Mouse (Mus musculus) adipocyte (in vitro differentiated cells): Measurements from ENCODE around the gene Tmem104.
A peak's percentile ranks its signal among the peaks of the same experiment; 100 is the strongest.

Source experiments
- DNase-seq: peaks from one replicate; pipeline ENCODE4 v3.0.0-alpha.2; 2016; ENCODE audit warnings: low spot score

Gene Tmem104

DNA sequence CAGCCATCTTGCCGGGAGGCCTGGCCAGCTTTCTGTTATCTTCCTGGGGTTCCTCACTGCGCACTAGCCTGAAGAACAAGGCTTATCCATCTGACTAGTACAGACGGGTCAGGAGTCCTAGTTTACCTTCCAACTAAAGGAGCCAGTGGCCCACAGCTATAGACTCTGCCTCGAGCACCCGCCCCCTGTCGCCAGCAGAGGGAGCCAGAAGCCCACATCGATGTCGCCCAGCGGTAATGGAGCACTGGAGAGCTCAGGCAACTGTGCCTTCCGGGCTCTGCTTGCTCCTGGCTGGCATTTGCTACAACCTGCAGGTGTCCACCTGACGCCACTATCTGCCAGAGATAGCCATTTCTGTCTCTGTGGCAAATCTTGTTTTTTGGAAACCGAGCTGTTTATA, 15.0 kb downstream of the Tmem104 start:
- peak; percentile 79 for DNase-seq

DNA sequence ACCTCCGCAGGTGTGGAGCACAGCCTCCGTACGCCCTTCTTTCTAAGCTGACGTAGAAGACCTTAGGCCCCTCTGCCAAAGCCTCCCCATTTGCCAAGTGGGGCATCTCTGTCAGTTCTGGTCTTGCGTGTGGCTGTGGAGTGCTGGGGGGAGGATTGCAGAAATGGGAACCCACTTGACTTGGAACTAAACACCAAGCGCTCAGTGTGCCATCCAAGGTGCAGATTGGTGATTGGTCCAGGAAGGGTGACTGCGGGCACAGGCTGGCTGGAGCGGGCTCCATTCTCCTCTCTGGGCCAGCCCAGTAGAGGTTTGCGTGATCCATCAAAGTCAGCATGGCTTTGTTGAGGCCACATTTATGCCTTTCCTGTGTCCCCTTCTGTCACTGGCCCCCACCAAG, 15.5 kb downstream of the Tmem104 start:
- no peak for DNase-seq

DNA sequence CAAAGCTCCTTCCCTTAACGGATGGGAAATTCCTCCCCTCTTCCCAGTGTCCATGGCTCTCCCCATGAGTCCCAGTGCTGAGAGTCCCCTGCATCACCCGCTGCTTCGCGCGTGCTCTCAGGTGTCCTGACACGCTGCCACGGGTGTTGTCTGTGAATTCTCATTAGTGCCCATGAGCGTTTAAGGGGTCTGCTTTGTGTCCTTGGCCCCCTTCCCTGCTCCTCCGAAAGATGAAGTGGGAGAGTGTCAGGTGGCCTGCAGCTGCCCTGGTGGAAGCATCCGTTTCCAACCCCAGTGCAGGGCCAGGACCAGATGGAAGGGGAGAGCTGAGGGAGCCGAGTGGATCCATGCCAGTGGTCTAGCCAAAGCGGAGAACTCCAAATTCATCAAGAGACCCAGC, 20.8 kb downstream of the Tmem104 start:
- no peak for DNase-seq

DNA sequence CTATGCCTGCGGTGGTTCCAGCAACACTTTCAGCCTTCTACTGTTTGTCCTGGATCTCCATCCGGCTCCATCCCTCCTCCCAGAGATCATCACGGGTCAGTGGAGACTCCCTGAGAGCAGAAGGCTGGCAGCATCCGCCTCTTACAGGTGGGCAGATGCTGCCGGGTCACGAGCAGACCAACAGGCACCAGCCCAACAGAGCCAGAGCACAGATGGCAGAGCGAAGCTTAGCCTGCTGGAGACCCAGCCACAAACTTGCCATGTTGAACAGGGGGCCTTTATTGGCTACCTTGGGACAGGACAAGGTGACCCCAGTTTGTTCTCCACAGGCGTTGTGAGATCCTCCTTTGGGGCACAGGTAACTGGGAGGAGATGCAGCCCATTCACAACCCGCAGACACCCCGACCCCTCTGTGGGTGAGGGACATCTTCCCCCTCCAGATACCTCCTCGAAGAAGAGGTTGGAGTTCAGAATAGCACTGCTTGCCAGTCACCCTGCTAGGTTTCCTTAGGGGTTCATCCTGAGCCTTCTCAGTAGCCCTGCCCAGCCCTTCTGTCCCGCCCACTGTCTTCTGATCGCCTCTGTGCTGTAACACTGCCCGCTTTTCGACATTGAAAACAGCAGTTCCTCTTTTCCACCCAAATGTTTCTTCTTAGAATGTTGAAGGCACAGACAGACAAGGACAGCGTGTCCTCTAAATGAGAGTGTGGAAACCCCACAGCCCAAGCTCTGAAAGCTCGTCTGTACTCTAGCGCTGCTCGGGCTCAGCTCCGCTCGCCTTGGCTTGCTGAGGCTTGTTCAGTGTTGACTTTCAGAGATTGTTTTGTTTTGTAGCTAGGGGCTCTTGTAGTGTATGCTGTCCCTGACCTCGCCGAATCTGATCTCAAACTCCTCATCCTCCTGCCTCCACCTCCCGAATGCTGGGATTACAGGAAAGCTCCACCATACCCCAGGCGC, 21.8 kb downstream of the Tmem104 start:
- no peak for DNase-seq

DNA sequence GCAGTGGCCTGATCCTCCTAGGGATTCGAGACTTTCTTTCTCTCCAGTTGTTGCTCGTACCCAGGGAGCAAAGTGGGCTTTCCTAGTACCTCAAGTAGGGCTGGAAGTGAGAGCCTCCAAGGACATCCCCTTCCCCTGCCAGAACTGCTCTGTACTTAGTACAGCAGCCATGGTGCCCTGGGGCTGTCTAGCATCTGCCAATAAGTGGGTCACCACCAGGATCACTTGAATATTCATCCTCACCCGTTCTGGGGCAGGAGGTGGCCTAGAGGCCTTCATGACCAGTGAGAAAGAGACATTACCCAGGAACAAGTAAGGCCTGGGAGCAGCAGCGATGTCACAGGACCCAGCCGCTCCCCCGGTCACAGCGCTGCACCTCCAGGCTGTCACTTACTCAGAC, 22.7 kb downstream of the Tmem104 start:
- DNase-seq: no peak

DNA sequence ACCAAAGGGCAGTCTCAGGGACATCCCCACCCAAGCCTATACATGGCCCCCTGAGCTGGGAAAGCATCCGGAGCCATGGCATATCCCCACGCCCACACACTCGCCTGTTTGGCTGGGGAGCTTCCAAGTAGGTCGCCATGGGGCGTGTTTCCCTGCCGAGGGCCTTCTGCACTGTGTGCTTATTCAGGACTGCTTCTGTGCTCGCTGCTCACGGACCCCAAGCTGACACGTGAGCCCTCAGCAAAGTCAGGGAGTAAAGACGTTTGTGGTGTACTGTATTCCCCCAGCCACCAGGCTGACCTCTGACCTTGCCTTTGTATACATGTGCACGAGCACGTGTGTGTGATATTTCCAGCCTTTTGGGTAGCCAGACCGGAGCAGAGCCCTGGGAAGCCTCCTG, 24.8 kb downstream of the Tmem104 start:
- no peak for DNase-seq

DNA sequence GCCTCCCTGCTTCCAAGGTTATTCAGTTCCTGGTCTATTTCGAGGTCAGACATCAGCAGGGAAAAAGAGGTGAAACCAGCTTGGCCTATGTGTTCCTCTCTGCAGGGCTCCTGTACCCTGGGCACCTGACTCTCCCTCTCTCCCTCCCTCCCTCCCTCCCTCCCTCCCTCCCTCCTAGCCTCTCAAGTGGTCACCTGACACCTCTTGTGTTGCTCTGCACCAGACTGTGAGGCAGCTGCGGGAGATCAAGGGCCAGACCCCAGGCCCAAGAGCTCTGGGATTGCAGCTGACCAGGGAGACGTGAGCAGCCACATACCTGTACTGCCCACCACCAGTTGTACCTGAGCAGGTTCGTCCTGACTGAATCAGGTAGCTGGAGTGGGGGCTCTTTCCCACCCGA, 27.8 kb downstream of the Tmem104 start:
- no peak for DNase-seq

DNA sequence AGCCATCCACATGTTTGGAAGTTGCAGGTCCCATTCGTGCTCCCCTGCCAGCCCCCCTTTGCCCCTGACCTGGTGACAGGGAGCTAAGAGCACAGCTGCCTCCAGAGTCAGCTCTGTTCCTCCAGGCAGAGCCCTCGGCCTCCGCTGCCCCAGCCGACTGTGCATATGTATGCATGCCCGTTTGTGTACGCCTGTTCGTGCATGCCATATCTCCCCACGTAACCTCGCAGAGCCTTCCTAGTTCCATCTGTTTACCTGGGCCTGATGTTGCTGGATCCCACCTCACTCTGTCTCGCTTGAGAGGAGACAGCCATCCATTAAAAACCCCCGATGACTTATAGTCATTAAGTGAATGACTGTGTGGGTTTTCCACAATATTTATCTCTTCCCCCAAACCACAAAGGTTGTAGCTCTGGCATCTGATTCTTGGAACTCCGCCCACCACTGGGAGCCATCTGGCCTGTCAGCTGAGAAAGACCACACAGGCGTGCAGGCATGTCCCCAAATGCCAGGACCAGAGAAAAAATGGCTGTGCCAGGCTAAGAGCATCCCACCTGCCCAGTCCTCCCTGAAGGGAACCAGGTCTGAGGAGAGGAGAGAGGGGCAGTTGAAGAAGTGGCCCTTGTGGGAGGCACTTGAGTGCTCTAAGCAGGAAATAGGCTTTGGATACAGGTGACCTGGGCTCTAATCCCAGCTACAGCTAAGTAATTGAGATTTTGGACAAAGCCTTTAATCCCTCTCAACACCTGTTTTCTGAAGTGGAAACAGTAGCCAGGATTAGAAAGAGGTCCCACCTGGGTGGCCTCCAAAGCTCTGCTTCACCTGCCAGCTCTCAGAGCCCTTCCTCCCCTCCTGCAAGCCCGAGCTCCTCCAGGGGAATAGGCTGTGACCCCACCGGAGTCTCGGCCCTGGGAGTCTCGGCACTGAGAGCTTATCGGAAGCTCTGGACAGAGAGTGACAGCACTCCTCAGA, 30.4 kb downstream of the Tmem104 start:
- no peak for DNase-seq

DNA sequence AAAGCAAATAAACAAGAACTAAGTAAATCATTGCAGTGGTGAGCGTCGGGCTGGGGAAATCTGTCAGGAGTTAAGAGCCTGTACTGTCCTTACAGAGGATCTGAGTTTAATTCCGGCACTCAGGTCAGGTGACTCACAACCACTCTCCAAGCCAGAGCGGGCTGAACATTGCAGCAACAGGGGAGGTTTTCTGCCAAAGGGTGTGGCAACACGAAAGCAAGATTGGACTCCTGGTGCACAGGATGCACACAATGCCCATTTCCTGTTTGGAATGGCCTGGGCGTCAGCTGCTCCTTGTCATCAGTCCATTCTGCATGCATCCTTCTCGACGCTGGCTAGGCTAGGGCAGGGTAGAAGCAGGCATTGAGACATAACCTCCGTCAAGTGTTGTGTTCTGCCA, 32.0 kb downstream of the Tmem104 start:
- DNase-seq: peak; percentile 82

DNA sequence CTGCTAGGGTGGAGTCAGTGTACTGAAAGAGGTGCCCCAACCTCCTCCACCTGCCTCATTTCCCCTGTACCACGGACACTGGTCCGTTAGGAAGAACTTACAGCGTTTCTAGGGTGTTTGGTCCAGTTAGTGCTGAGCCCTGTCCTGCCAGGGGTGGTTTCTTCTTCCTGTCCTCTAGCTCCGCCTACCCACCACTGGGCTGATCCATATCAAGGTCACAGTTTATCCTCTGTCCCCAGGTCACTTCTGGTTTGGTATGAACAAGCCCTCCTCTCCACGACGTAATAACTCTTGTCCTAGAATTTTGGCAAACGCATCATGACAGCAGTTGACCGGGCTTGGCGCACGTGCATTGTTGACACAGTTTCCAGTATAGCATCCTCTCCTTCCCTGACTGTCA, 32.4 kb downstream of the Tmem104 start:
- DNase-seq: no peak

DNA sequence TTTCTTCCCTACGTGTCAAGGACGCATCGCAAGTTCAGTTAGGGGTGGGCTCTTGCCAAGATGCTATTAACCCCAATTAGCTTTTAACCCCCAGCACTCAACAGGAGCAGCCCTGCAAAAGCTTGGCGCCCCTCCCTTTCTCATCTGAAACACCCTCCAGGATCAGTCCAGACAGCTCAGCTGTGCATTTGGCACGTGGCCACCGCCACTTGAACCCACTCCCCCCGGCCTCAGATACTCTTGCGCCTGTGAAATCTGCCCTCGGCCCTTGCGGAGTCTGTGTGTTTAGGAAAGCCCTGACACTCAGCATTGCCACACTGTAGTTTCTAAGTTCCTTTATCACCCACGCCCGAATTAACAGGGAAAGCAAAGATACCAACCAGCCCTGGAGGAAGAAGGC, 34.8 kb downstream of the Tmem104 start:
- DNase-seq: no peak

DNA sequence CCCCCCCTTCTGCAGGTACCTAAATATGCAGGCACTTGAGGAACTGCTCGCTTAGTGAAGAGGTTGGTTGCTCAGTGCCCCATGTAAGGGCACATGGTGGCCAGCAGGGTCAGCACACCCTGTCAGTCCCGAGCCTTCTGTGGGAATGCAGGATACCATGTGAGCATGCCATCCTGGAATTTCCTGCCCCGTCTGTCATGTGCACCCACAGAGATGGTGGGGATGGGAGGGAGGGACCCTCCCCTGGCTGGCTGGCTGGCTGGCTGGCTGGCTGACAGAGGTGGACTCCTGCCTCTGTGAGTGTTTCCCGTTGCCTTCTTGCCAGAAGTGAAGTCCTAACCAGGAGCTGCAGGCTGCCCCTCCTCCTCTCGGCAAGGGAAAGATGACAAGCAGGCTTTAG, 35.3 kb downstream of the Tmem104 start:
- no peak for DNase-seq

DNA sequence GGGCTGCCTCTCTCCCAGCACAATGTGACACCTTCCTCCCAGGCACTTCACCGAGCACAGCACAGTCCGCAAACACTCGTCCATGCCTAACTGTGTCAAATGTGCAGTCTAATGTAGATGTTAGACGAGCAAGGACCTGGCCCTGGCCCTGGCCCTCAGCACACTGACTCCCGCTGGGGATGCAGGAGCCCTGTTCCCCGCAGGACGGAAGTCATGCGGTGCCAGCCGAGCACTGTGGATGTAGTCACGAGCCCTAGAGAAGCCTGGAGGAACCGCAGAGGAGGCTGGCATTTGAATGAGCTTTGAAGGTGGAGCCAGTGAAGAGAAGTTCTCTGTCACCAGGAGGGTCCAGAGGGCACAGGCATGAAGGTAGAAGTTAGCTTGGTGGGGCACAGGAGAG, 36.2 kb downstream of the Tmem104 start:
- no peak for DNase-seq

DNA sequence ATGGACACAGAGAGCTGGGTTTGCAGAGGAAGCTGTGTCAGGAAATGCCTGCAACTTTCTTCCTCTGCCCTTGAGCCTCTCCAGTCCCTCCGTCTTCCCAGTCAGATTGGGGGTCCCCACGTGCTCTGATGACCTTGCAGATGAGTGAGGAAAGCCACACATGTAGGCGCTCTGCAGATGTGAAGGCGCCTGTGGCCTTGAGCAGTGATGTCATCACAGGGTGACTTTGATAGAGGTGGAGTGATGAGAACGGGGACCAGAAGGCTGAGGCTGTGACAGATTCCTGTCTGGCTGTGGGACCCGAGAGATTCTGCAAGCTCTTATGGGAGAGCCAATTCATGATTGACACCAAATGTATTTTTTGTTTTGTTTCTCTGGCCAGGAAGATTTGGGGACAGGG, 36.6 kb downstream of the Tmem104 start:
- no peak for DNase-seq

DNA sequence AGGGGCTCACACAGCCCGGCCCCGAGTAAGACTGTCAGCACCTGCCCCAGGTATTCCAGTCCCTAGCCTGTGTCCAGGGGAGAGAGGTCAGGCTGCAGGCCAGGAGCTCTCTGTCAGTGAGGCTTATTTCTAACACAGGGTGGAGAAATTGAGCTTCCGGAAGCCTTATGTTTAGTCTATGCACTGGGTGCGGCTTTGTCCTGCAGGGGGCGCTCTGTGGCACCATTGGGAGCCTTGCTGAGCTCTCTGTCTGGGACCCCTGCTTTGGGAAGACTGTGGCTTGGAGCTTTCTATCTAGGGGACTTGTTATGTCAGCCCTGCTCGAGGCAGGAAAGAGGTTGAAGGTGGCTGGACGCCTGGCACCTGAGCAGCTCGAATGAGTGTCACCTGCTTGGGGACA, 37.6 kb downstream of the Tmem104 start:
- peak; percentile 57 for DNase-seq

DNA sequence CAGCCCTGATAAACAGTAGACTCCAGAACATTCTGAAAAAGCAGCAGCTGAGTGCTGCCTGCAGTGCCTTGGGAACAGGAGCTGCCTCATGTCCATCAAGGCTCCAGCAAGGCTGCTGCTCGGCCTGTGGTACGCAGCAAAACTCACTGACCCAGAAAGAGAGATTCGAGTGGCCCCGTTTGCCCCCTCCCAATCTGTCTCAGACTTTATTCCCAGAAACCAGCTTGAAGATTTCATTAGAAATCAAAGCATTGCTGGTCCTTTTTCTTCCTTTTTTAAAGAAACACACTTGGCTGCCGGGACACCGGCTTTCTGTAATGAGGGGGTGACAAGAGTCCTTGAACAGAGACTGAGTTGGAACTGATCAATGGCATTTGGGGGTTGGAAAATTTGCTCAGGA, 38.0 kb downstream of the Tmem104 start:
- no peak for DNase-seq

DNA sequence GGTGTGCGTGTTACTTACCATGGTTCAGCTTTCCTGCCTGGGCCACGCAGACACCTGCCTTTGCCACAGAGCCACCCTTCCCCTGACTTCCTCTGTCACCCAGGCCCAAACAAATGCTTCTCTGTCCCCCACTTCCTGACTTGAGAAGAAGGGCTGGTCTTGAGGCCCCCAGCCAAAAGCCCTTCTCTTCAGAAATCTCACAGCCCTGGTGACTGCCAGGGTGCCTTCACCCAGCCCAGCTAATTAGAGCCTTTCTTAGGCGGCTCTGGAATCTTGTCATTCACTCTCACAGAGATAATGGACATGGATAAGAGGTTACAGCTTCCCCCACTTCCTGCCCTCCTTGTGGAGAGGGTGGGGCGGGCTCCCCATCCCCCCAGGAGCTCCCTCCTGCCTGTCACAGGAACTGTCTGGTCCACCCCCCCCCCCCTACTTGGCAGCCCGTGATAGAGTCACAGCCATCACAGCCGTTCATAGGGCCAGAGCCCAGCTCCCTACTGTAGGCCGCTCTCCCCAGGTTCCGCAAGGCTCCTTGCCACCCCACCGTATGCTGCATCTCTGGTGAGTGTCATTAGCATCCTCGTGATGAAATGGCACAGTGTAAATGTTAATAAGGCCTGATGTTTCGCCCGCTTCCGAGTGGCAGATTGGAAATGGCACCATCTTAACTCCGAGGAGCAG, 39.7 kb downstream of the Tmem104 start:
- no peak for DNase-seq

DNA sequence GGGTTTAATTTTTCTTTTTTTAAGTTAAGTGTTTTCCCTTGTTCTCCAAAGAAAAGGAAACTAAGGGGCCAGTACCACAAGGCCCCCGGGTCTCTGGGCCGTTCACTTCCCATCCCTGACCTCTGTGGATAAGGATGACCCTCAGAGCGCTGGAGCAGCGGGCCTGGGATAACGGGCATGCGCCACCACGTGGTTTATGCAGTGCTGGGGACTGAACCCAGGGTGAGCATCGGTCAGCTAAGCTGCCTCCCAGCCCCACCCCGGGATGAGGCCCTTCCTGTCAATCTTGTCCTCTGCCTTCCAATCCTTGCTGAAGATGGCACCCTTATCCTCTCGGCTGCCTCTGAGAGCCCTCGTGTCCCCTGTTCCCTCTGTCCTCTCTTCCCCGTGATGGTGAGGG, 40.4 kb downstream of the Tmem104 start:
- DNase-seq: no peak

DNA sequence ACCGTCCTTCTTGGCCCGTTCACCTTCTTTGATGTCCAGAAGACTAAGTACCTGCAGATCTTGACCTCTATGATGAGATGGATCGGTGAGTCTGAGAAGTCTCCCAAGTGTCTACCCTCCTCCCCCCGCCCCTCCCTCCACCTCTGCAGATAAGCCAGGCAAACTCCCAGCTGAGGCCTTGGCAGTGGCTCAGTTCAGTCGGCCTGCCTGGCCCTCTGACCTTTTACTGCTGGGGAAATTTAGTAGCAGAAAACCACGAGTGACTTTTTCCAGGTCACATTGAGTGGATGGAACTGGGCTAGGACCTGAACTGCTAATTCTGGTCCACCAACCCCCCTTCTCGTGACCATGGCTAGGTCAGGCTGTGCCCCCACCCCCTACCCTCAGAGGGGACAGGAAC, 41.1 kb downstream of the Tmem104 start:
- DNase-seq: peak; percentile 33

DNA sequence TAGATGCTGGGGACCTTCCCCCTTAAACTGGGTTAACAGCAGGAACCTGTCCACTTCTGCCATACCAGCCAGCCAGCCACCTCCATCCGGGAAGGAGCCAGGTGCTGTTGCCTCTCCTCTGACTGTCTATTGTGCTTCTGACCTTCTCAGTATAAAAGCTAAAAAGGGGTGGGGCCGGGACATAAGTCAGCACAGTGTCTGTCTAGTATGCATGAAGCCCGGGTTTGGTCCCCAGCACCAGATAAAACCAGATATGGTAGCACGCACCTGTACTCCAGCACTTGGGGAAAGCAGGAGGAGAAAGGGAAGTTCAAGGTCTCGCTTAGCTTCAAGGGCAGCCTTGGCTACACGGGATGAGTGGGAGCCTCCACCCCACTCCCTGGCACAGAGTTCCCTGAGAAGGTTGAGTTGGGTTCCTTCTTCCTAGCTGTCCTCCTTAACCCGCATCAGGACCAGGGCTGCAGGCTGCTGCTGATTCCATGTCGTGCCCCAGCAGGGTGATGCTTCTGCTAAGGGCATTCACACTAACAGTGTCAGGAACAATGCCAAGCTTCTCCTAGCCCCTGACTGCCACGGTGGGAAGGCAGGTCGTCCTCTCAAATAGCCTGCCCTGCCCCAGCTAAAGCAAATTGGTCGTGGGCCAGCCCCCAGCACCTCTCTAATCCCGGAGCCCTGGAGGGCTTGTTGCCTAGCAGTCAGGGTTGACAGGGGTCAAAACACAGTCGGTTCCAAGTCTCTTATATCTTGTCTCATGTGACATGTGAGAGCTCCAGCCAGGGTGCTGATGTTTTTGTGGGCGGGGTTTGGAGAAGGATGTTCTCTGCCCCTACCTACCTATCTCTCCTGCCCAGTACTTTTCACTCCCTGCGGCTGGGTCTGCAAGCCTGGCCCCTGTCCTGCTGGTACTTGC, 42.0 kb downstream of the Tmem104 start:
- DNase-seq: no peak
